Mouse (Mus musculus) embryonic facial prominence, embryonic 10.5 days (tissue): ENCODE measurements around the gene Iqch. TPM values are rescaled to one million over a fixed set of nuclear protein-coding genes. Genes with fewer than 3 reads are reported as not detected.

ENCODE experiments used
- DNase-seq: peaks from one replicate; pipeline ENCODE4 v3.0.0-alpha.2; 2017; ENCODE audit warnings: low spot score
- H3K27ac ChIP-seq: fragments of 300-500 bp; sonication (generic); replicated peaks from 2 replicates; pipeline ENCODE4 v1.5.1; 2016; ENCODE audit warnings: mild to moderate bottlenecking
- H3K27me3 ChIP-seq: fragments of 300-500 bp; sonication (generic); replicated peaks from 2 replicates; pipeline ENCODE4 v1.6.1; 2016; ENCODE audit warnings: low read depth, mild to moderate bottlenecking; ENCODE audit not compliant: poor library complexity, severe bottlenecking
- H3K36me3 ChIP-seq: fragments of 300-500 bp; sonication (generic); replicated peaks from 2 replicates; pipeline ENCODE4 v1.6.1; 2016; ENCODE audit warnings: mild to moderate bottlenecking, moderate library complexity
- H3K4me1 ChIP-seq: fragments of 300-500 bp; sonication (generic); 2 replicates; pipeline ENCODE4 v1.6.1; 2016
- H3K4me3 ChIP-seq: fragments of 300-500 bp; sonication (generic); 2 replicates; pipeline ENCODE4 v1.5.1; 2016; ENCODE audit warnings: mild to moderate bottlenecking, moderate library complexity
- H3K9me3 ChIP-seq: fragments of 300-500 bp; sonication (generic); 2 replicates; pipeline ENCODE4 v1.6.1; 2016; ENCODE audit warnings: mild to moderate bottlenecking
- WGBS: fragments of 180-500 bp; shearing (Covaris S2); methylation state at CpG from one replicate; pipeline ENCODE4 v1.1.7; 2016; 5-methylcytosine and 5-hydroxymethylcytosine counted together
- polyA plus RNA-seq: library from polyadenylated mRNA; unstranded; fragments of >200 nt; fragmentation: Nextera tagmentation; extraction: Ambion mirVana; gene quantifications from 2 replicates; pipeline ENCODE4 v1.2.1, GENCODE M21; 2016

Iqch gene
- polyA plus RNA-seq, 1 experiment from 2014 or later: 0.09 TPM

GRCm38 (mm10) chr9:63443695-63444094 lies 158.6 kb downstream of the Iqch start:
- H3K9me3 ChIP-seq: no peaks in the 10 kb centered on the region
- no peaks in the 10 kb centered on the region for H3K27me3 ChIP-seq
- no peak for DNase-seq
- no peaks in the 10 kb centered on the region for H3K36me3 ChIP-seq
- H3K27ac ChIP-seq: no peak overlapping the region
- H3K4me1 ChIP-seq: peaks cover 4% of the 10 kb centered on the region
- 76% methylated on average over 6 of the region's 6 CpGs for WGBS
- no peak overlapping the region for H3K4me3 ChIP-seq

DNA sequence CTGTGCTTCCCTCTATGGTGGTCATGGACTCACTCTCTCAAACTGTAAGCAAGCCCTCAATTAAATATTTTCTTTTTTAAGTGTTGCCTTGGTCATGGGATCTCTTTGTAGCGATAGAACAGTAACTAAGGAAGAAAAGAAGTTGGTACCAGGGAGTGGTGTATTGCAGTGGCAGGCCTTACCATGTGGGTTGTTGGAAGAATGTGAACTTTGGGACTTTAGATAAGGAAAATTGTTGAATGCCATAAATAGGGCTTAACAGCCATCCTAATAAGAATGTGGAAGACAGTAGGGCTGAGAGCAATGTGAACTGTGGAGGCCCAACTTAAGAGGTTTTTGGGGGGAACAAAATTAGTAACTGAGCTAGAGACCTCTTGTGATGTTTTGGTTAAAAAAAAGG lies 171.6 kb downstream of the Iqch start:
- no peak overlapping the region for H3K27ac ChIP-seq
- H3K27me3 ChIP-seq: no peaks in the 10 kb centered on the region
- WGBS: 70% methylated on average over 1 of the region's 1 CpGs
- H3K9me3 ChIP-seq: no peaks in the 10 kb centered on the region
- H3K36me3 ChIP-seq: no peaks in the 10 kb centered on the region
- no peak for DNase-seq
- no peak overlapping the region for H3K4me3 ChIP-seq
- H3K4me1 ChIP-seq: no peaks in the 10 kb centered on the region

GRCm38 (mm10) chr9:63421096-63421736 lies 181.1 kb downstream of the Iqch start:
- 66% methylated on average over 9 of the region's 9 CpGs for WGBS
- H3K4me1 ChIP-seq: peaks cover 8% of the 10 kb centered on the region
- H3K36me3 ChIP-seq: no peaks in the 10 kb centered on the region
- H3K9me3 ChIP-seq: no peaks in the 10 kb centered on the region
- no peak overlapping the region for H3K27ac ChIP-seq
- no peak for DNase-seq
- H3K4me3 ChIP-seq: no peak overlapping the region
- no peaks in the 10 kb centered on the region for H3K27me3 ChIP-seq

- Histone ChIP-seq H3K27me3 (no peaks in the 10 kb centered on the region), H3K27ac (no peak overlapping the region), H3K9me3 (no peaks in the 10 kb centered on the region), H3K36me3 (no peaks in the 10 kb centered on the region), H3K4me1 (peaks cover 8% of the 10 kb centered on the region), H3K4me3 (no peak overlapping the region)
- 44% methylated on average over 6 of the region's 6 CpGs for WGBS
- DNase-seq: no peak
These were observed 181.9 kb downstream of the Iqch start for GRCm38 (mm10) chr9:63420396-63420795.

DNA sequence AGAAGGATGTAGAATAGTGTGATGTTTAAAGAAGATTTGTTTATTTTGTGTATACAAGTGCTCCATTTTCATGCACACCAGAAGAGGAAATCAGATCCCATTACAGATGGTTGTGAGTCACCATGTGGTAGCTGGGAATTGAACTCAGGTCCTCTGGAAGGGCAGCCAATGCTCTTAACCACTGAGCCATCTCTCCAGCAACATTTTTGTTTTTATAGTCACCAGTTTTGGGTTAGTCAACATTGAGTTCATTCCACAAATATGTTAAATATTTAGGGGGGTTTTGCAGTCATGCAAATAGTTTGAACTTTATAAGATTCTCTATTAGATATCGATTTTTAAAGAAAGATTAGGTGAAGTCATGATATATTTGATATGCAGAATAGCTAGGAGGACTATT lies 202.1 kb downstream of the Iqch start:
- Histone ChIP-seq H3K9me3 (no peaks in the 10 kb centered on the region), H3K27me3 (no peaks in the 10 kb centered on the region), H3K4me3 (no peak overlapping the region), H3K36me3 (no peaks in the 10 kb centered on the region), H3K4me1 (peaks cover 26% of the 10 kb centered on the region), H3K27ac (no peak overlapping the region)
- no peak for DNase-seq
- WGBS: 89% methylated on average over 1 of the region's 1 CpGs

DNA sequence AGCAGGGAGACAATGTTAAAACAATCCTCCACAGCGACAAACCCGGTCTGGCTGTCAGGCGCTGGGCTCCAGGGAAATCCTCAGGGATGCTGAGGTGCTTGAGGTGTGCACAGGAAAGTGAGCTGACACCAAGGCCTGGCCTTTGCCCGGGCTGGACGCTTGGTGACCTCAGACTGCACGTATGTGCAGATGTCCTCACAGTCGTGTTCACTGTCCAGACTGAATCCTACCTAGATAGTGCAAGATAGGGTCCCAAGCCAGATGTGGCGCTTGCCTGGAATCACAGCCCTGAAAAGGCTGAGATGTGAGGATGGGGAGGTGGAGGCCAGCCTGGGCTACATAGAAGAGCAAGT lies 202.9 kb downstream of the Iqch start:
- peak overlapping the region; percentile 92 for H3K27ac ChIP-seq
- H3K4me3 ChIP-seq: peak overlapping the region; percentile 75
- WGBS: 3% methylated on average over 8 of the region's 8 CpGs
- no peaks in the 10 kb centered on the region for H3K27me3 ChIP-seq
- H3K36me3 ChIP-seq: no peaks in the 10 kb centered on the region
- H3K4me1 ChIP-seq: peaks cover 26% of the 10 kb centered on the region
- no peaks in the 10 kb centered on the region for H3K9me3 ChIP-seq
- no peak for DNase-seq

DNA sequence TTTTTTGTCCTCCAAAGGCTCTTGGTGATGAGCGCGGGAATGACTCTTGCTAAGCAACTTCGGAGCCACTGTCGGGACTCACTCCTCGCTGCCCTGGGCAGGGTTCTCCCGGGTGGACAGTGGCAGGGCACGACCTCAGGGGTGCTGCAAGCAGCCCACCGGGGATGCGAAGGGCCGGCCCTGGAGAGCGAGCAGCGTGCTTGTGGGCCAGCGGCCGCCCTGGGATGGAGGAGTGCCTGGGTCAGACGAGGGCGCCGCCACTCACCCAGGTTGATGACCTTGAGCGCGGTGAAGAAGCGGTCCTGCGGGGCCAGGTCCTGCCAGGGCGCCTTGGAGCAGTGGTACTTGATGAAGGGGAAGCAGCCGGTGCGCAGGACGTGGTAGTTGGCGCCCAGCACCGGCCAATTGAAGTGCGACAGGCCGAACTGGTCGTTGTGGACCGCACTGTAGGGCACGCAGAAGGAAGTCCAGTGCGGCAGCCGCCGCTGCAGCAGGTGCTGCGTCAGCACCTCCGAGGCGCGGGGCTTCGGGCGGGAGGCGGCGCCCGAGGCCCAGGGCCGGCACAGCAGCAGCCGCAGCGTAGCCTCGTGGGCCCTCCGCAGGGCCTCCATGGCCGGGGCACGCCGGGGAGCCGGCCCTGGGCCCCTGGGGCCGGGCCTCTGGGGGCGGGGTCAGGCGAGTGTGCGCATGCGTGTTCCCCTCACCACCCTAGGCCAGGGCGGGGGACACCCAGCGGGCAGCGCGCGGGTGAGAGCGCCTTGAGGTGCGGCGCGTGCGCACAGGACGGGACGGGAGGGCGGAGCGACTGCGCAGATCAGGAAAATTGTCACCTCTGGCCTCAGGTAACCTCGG lies 203.5 kb downstream of the Iqch start, which contains the start of gene 2300009A05Rik:
Gene 2300009A05Rik, minus strand, starts transcription at position 636 of the 852 bp plus-strand sequence.
- H3K27me3 ChIP-seq: no peaks in the 10 kb centered on the region

GRCm38 (mm10) chr9:63395612-63396011 lies 206.7 kb downstream of the Iqch start:
- Histone ChIP-seq H3K9me3 (no peaks in the 10 kb centered on the region), H3K36me3 (no peaks in the 10 kb centered on the region), H3K4me3 (no peak overlapping the region), H3K27me3 (no peaks in the 10 kb centered on the region), H3K4me1 (peaks cover 26% of the 10 kb centered on the region), H3K27ac (no peak overlapping the region)
- DNase-seq: no peak
- 90% methylated on average over 7 of the region's 7 CpGs for WGBS

More for the DNA sequence above, 203.5 kb downstream of the Iqch start, which contains the start of gene 2300009A05Rik:
- under 1% methylated on average over 74 of the region's 74 CpGs for WGBS
- no peaks in the 10 kb centered on the region for H3K36me3 ChIP-seq
- peaks cover 26% of the 10 kb centered on the region for H3K4me1 ChIP-seq
- H3K27ac ChIP-seq: peak within 1 kb of the TSS; percentile 92
- DNase-seq: peak; percentile 94
- H3K9me3 ChIP-seq: no peaks in the 10 kb centered on the region
- H3K4me3 ChIP-seq: peak within 1 kb of the TSS; percentile 75

- Histone ChIP-seq H3K4me1 (peaks cover 3% of the 10 kb centered on the region; the same call in 1 of the 2 replicates), H3K36me3 (no peaks in the 10 kb centered on the region), H3K9me3 (no peaks in the 10 kb centered on the region), H3K4me3 (no peak overlapping the region), H3K27me3 (no peaks in the 10 kb centered on the region), H3K27ac (no peak overlapping the region)
- WGBS: 85% methylated on average over 2 of the region's 2 CpGs
- no peak for DNase-seq
These were observed 211.0 kb downstream of the Iqch start for GRCm38 (mm10) chr9:63391307-63391706.

GRCm38 (mm10) chr9:63382761-63383160 lies 219.5 kb downstream of the Iqch start:
- 90% methylated on average over 4 of the region's 4 CpGs for WGBS
- Histone ChIP-seq H3K36me3 (no peaks in the 10 kb centered on the region), H3K27me3 (no peaks in the 10 kb centered on the region), H3K4me1 (peaks cover 6% of the 10 kb centered on the region; the same call in 1 of the 2 replicates), H3K4me3 (no peak overlapping the region), H3K27ac (no peak overlapping the region), H3K9me3 (no peaks in the 10 kb centered on the region)
- no peak for DNase-seq

GRCm38 (mm10) chr9:63380326-63380725 lies 222.0 kb downstream of the Iqch start:
- Histone ChIP-seq H3K27me3 (no peaks in the 10 kb centered on the region), H3K36me3 (peaks cover 2% of the 10 kb centered on the region), H3K9me3 (no peaks in the 10 kb centered on the region), H3K4me1 (peaks cover 25% of the 10 kb centered on the region), H3K4me3 (no peak overlapping the region), H3K27ac (no peak overlapping the region)
- DNase-seq: no peak
- 85% methylated on average over 3 of the region's 3 CpGs for WGBS

DNA sequence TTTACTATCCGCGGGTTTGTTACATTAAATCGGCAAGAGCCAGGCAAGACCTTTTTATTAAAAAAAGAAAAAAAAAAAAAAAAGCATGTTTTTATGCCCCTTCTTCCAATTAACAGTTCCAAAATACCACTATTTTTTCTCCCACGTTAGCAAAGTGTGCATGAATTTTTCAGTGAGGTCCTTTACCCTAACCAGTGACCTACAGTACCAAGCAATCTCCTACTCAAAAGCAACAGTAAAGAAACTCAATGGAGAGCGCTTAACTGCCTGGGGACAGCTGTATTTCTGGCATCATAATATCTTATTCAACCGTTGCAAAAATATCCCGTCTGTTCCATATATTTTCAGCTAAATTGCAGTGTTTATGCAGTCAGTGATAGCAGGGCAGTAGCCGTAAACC lies 224.1 kb downstream of the Iqch start:
- peak overlapping the region; percentile 96 for H3K27ac ChIP-seq
- peaks cover 38% of the 10 kb centered on the region for H3K4me1 ChIP-seq
- no peaks in the 10 kb centered on the region for H3K9me3 ChIP-seq
- WGBS: 21% methylated on average over 8 of the region's 8 CpGs
- H3K27me3 ChIP-seq: no peaks in the 10 kb centered on the region
- DNase-seq: no peak
- peaks cover 24% of the 10 kb centered on the region for H3K36me3 ChIP-seq
- H3K4me3 ChIP-seq: peak overlapping the region; percentile 80
